Mouse (Mus musculus) limb, embryonic 12.5 days (tissue): ENCODE data around the gene Trim8. TPM values are rescaled to one million over a fixed set of nuclear protein-coding genes. Genes with fewer than 3 reads are reported as not detected.

ENCODE experiments used
- ATAC-seq: fragments of 200-750 bp; cut with Nextera tagmentation; 2 replicates; pipeline ENCODE4 v1.8.0; 2017; ENCODE audit warnings: low read depth, moderate TSS enrichment; ENCODE audit not compliant: insufficient number of reproducible peaks, insufficient read depth, low FRiP score, low TSS enrichment
- H3K27ac ChIP-seq: fragments of 300-500 bp; sonication (generic); 2 replicates; pipeline ENCODE4 v1.5.1; 2016; ENCODE audit warnings: mild to moderate bottlenecking, moderate library complexity
- H3K27me3 ChIP-seq: fragments of 300-500 bp; sonication (generic); 2 replicates; pipeline ENCODE4 v1.6.1; 2016; ENCODE audit warnings: mild to moderate bottlenecking, moderate library complexity
- H3K36me3 ChIP-seq: fragments of 300-500 bp; sonication (generic); 2 replicates; pipeline ENCODE4 v1.6.1; 2016; ENCODE audit warnings: mild to moderate bottlenecking, moderate library complexity
- H3K4me1 ChIP-seq: fragments of 300-500 bp; sonication (generic); replicated peaks from 2 replicates; pipeline ENCODE4 v1.6.1; 2016
- H3K4me2 ChIP-seq: fragments of 300-500 bp; sonication (generic); 2 replicates; pipeline ENCODE4 v1.6.1; 2016; ENCODE audit warnings: mild to moderate bottlenecking, moderate library complexity
- H3K4me3 ChIP-seq: fragments of 300-500 bp; sonication (generic); replicated peaks from 2 replicates; pipeline ENCODE4 v1.5.1; 2016; ENCODE audit warnings: mild to moderate bottlenecking
- H3K9ac ChIP-seq: fragments of 300-500 bp; sonication (generic); replicated peaks from 2 replicates; pipeline ENCODE4 v1.6.1; 2016; ENCODE audit warnings: mild to moderate bottlenecking, moderate library complexity
- H3K9me3 ChIP-seq: fragments of 300-500 bp; sonication (generic); 2 replicates; pipeline ENCODE4 v1.6.1; 2016; ENCODE audit warnings: mild to moderate bottlenecking, moderate library complexity
- WGBS: fragments of 180-500 bp; shearing (Covaris S2); methylation state at CpG from one replicate; pipeline ENCODE4 v1.1.7; 2016; 5-methylcytosine and 5-hydroxymethylcytosine counted together
- polyA plus RNA-seq: library from polyadenylated mRNA; unstranded; fragments of >200 nt; fragmentation: Nextera tagmentation; extraction: Ambion mirVana; gene quantifications from 2 replicates; pipeline ENCODE4 v1.2.1, GENCODE M21; 2016

Trim8 gene
- polyA plus RNA-seq, 1 experiment from 2014 or later = 17.3 TPM

DNA sequence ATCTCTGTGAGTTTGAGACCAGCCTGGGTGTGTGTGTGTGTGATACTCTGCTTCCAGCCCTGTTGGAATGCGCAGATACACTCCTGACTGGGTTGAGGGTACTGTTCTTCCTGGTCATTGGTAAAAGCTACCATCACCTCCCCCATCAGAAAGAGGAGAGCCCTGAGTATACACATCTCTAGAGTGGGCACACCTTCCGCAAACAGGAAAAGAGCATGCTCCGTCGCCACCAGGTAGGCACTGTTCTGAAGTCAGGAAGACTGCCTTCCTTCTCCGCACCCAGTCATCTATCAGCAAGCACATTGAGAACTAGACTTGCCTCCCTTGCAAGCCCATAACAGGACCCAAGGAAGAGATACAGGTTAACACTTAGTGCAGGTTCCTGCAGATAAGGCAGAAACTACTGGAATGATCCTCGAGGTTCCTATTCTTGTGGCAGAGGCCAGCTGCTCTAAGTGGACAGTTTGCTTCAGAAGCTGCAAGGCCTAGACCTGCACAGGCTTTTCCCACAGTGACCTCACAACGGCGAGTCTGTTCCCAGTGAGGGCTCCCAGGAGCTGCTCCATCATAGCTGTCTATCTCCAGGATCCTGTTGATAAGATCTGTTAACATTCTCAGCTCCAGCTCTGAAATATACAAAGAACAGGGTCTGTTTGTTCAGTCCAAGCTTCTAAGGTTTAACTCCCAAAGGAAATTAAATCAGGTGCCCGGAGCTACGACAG, 20.7 kb upstream of the Trim8 start:
- H3K9ac ChIP-seq = no peak overlapping the region
- H3K4me2 ChIP-seq = no peak overlapping the region
- no peak for ATAC-seq
- no peak overlapping the region for H3K27ac ChIP-seq
- H3K27me3 ChIP-seq = no peaks in the 10 kb centered on the region
- H3K4me1 ChIP-seq = peaks cover 32% of the 10 kb centered on the region
- WGBS = 79% methylated on average over 10 of the region's 10 CpGs
- H3K9me3 ChIP-seq = no peaks in the 10 kb centered on the region
- H3K4me3 ChIP-seq = no peak overlapping the region
- peaks cover 77% of the 10 kb centered on the region for H3K36me3 ChIP-seq

DNA sequence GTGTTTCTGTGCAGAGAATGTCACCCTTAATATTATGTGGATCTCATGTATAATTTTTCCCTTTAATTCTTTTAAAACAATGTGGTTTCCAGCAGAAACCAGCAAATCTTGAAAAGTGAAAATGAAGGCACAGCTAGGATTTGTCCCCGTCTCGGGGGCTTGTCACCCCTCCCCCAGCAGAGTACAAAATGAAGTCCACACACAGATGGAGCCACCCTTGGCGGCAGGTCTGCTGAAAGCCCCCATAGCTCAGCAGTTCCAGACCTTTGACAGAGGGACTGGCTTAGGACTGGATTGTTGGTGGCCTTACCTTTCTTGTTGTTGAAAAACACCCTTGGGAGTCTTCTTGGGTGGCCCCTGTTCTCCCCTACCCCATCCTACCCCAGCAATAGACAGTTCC, 20.1 kb upstream of the Trim8 start:
- no peak overlapping the region for H3K9ac ChIP-seq
- peak overlapping the region; percentile 23; the same call in 1 of the 2 replicates for H3K27ac ChIP-seq
- H3K9me3 ChIP-seq = no peaks in the 10 kb centered on the region
- no peak overlapping the region for H3K4me2 ChIP-seq
- no peak for ATAC-seq
- peaks cover 77% of the 10 kb centered on the region for H3K36me3 ChIP-seq
- 35% methylated on average over 3 of the region's 3 CpGs for WGBS
- no peak overlapping the region for H3K4me3 ChIP-seq
- no peaks in the 10 kb centered on the region for H3K27me3 ChIP-seq
- peaks cover 32% of the 10 kb centered on the region for H3K4me1 ChIP-seq

DNA sequence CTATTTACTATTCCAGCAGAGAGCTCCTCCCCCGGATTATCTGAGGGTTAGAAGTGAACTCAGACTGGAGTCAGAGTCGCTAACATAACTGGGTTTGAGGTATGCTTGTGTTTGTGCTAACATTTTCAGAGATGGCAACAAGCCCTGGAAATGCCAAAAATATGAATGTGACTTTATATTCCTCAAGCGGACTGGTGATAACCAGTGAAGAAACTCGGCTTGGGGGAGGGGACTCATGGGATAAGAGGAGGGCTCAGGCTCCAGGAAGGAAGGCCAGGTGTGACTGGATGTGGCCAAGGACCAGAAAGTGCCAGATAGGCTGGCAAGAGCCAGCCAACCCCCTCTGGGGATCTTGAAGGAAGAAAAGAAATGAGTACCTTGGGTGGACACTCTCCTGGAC, 19.7 kb upstream of the Trim8 start:
- H3K27me3 ChIP-seq = no peaks in the 10 kb centered on the region
- no peaks in the 10 kb centered on the region for H3K9me3 ChIP-seq
- no peak overlapping the region for H3K4me3 ChIP-seq
- 26% methylated on average over 4 of the region's 4 CpGs for WGBS
- H3K9ac ChIP-seq = no peak overlapping the region
- H3K36me3 ChIP-seq = peaks cover 79% of the 10 kb centered on the region
- ATAC-seq = no peak
- no peak overlapping the region for H3K4me2 ChIP-seq
- peaks cover 32% of the 10 kb centered on the region for H3K4me1 ChIP-seq
- H3K27ac ChIP-seq = no peak overlapping the region

DNA sequence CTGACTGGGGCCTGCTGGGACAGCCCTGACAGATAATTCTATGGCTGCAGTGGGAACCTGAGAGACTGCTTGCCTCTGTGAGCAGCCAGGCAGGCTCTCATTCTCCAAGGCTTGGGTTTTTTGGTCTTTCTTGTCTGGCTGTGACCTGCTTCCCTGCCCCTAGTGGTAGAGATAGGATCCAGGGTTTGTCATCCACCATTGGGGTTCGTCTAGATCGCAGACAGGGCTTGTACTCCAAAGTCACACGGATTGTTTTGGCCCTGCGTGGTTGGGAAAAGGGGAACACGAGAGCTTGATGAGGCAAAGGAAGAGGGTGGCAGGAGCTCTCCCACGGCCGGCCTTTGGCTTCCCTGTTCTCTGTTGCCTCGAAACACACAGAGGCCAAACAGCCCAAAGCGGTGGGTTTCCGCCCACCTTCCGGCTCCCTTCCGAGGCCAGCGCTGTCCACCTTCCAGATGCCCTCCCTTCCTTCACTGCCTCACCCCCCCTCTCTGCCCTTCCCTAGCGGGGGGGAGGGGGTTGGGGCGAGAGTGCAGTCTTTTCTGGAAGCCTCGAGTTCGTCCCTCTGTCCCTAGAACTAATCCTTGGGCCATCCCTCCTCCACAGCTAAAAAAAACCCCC, 18.5 kb upstream of the Trim8 start:
- Histone ChIP-seq H3K9me3 (no peaks in the 10 kb centered on the region), H3K27ac (no peak overlapping the region), H3K36me3 (peaks cover 77% of the 10 kb centered on the region), H3K4me1 (peaks cover 32% of the 10 kb centered on the region), H3K4me2 (no peak overlapping the region), H3K27me3 (no peaks in the 10 kb centered on the region), H3K9ac (no peak overlapping the region; the same call in 1 of the 2 replicates), H3K4me3 (no peak overlapping the region)
- ATAC-seq = no peak
- WGBS = 53% methylated on average over 17 of the region's 17 CpGs

DNA sequence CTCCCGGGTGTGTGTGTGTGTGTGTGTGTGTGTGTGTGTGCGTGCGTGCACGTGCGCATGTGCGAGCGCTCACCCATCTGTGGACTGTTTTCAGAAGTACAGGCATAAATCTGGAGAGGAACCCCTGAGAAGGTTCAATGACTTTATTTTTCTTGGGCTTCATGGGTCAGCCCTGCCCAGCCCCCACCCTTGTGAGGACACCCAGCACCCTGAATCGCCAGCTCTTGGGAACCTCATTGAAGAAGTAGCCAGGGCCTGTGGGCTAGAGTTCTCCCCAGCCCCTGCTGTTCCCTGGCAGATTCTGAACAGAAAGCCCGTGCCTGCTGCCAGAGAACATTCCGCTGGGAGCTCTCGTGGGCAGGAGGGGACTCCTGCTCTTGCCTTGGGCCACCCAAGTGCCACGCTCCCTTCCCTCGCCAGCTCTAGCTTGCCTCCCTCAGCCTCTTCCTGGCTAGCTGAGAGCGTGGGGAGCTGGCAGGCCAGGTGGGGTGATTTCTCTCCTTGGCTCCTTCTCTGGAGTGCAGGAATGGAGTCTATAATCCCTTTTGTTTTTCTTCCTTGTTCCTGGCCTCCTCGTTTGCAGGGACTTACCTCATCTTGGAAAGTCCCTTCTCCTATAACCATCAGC, 17.7 kb upstream of the Trim8 start:
- ATAC-seq = no peak
- no peaks in the 10 kb centered on the region for H3K27me3 ChIP-seq
- no peak overlapping the region for H3K9ac ChIP-seq
- WGBS = 88% methylated on average over 15 of the region's 15 CpGs
- H3K36me3 ChIP-seq = peaks cover 69% of the 10 kb centered on the region
- H3K9me3 ChIP-seq = no peaks in the 10 kb centered on the region
- H3K27ac ChIP-seq = no peak overlapping the region
- peaks cover 25% of the 10 kb centered on the region for H3K4me1 ChIP-seq
- H3K4me3 ChIP-seq = no peak overlapping the region
- H3K4me2 ChIP-seq = no peak overlapping the region

DNA sequence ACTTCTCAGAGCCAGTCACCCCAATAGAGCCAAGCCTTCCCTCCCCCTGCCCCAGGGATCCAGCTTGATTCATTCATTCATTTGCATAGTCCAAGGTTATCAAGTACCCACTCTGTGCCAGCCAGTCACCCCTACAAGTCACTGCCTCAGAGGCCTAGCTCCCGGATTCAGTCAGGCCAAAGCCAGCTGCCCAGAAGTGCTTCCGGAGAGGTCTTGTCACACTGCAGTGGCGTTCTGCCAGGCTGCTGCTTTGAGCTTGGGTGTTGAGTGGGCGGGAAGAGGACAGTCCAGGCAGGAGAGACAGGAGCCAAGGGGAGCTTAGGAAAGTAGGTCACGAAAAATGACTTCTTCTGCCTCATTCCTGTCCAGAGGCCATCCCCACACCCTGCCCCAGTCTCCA, 17.0 kb upstream of the Trim8 start:
- peaks cover 19% of the 10 kb centered on the region for H3K4me1 ChIP-seq
- no peaks in the 10 kb centered on the region for H3K9me3 ChIP-seq
- H3K27me3 ChIP-seq = no peaks in the 10 kb centered on the region
- no peak overlapping the region for H3K4me3 ChIP-seq
- WGBS = 80% methylated on average over 5 of the region's 5 CpGs
- ATAC-seq = no peak
- H3K9ac ChIP-seq = no peak overlapping the region
- no peak overlapping the region; the same call in 1 of the 2 replicates for H3K27ac ChIP-seq
- H3K4me2 ChIP-seq = no peak overlapping the region
- H3K36me3 ChIP-seq = peaks cover 67% of the 10 kb centered on the region

DNA sequence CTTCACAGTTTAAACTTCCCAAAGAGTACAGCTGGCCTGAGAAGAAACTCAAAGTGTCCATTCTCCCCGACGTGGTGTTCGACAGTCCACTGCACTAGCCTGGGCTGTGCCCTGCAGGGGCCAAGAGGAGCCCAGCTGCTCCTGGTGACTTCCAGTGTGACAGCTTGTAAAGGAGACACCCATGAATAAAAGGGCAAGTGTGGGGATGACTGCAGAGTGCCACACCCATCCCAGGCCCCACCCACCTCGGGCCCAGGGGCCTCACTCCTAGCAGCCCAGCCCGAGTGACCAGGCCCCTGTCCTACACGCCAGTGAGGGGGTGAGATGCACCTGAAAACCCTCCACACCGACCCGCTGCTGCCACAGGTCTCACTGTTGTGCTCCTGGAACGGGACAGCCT, 15.7 kb upstream of the Trim8 start:
- no peak overlapping the region for H3K4me3 ChIP-seq
- H3K27me3 ChIP-seq = no peaks in the 10 kb centered on the region
- 66% methylated on average over 9 of the region's 9 CpGs for WGBS
- H3K27ac ChIP-seq = no peak overlapping the region
- H3K9ac ChIP-seq = no peak overlapping the region
- H3K4me1 ChIP-seq = peaks cover 18% of the 10 kb centered on the region
- no peak overlapping the region for H3K4me2 ChIP-seq
- ATAC-seq = no peak
- no peaks in the 10 kb centered on the region for H3K9me3 ChIP-seq
- peaks cover 54% of the 10 kb centered on the region for H3K36me3 ChIP-seq

DNA sequence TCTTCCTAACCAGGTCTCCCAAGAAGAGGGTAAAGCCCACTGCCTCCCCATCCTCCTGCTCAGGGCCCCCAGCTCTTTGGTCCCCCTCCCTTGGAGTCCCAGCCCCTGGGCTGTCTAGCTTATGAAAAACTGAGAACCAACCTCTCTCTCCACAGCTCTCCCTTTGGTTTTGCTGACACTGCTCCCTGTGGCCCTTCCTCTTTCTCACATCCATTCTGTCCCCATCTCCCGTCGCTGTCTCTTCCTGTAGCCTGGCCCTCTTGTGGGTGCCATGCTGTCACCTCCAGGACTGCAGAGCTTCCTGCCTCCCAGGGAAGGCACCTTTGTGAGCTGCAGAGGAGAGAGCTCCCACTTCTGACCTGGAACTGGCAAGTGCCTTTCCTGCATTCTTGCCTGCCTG, 14.8 kb upstream of the Trim8 start:
- H3K36me3 ChIP-seq = peaks cover 52% of the 10 kb centered on the region
- H3K4me2 ChIP-seq = no peak overlapping the region
- no peaks in the 10 kb centered on the region for H3K27me3 ChIP-seq
- ATAC-seq = no peak
- H3K27ac ChIP-seq = peak overlapping the region; percentile 9; the same call in 1 of the 2 replicates
- H3K4me3 ChIP-seq = no peak overlapping the region
- H3K4me1 ChIP-seq = peaks cover 10% of the 10 kb centered on the region
- no peaks in the 10 kb centered on the region for H3K9me3 ChIP-seq
- WGBS = 44% methylated on average over 2 of the region's 2 CpGs
- no peak overlapping the region for H3K9ac ChIP-seq

DNA sequence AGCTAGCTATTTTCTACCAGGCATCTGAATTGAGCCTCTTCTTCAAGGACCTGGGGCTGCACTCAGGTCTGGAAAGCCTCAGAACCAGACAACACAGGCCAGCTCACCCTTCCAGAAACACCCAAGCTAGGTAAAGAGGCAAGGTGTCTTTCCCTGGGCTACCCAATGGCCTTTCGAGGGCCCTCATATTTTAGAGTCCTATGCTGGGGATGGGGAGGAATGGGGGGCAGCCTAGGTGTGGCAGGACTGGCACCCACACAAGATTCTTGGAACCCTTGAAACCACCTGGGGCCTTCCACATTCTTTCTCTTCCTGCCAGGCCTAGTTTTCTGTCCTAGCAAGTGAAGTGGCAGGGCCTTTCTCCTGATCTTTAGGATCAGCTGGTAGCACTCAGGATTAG, 12.1 kb upstream of the Trim8 start:
- ATAC-seq = no peak
- WGBS = 84% methylated on average over 1 of the region's 1 CpGs
- Histone ChIP-seq H3K27ac (no peak overlapping the region), H3K4me3 (no peak overlapping the region), H3K9me3 (no peaks in the 10 kb centered on the region), H3K4me2 (no peak overlapping the region), H3K27me3 (no peaks in the 10 kb centered on the region), H3K9ac (no peak overlapping the region), H3K36me3 (peaks cover 39% of the 10 kb centered on the region), H3K4me1 (peaks cover 5% of the 10 kb centered on the region)

DNA sequence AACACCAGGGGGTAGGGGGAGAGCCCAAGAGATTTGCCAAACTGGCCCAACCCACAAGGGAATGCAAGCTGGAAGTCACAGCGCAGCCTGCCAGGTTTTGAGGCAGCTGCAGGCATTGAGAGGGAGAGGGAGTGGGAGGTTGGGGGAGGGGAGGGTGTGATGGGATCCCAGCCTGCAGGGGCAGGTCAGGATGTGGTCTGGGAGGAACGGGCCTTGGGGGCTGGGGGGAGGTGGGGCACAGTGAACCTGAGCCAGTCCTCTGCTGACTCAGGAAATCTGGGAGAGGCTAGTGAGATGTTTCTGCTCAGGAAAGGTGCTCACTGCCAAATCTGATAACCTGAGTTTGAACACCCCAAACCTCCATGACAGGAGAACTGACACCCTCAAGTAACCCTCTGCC, 10.9 kb upstream of the Trim8 start:
- ATAC-seq = no peak
- no peak overlapping the region for H3K4me2 ChIP-seq
- H3K4me3 ChIP-seq = no peak overlapping the region
- 2% methylated on average over 2 of the region's 2 CpGs for WGBS
- H3K27me3 ChIP-seq = no peaks in the 10 kb centered on the region
- H3K9me3 ChIP-seq = no peaks in the 10 kb centered on the region
- peaks cover 5% of the 10 kb centered on the region for H3K4me1 ChIP-seq
- no peak overlapping the region for H3K9ac ChIP-seq
- no peak overlapping the region for H3K27ac ChIP-seq
- peaks cover 28% of the 10 kb centered on the region for H3K36me3 ChIP-seq

DNA sequence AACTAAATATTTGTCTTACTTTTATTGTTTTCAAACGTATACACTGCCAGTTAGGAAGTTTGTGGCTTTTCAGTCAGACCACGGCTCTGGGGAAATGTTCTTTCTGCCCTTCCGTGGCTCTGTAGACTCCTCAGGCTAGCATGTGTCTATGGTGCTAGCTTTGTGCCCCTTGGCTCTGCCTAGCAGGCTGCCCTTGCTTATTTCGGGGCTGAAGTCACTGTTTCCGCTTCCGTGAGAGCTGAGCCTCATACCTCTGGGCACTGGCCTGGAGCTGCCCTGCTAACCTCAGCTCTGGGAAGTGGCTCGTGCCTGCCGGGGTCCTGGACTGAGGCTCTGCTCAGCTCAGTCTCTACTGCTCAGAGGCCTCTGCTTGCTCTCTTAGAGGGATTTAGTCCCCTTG, 6.4 kb upstream of the Trim8 start:
- Histone ChIP-seq H3K9ac (no peak overlapping the region), H3K36me3 (no peaks in the 10 kb centered on the region), H3K4me2 (no peak overlapping the region), H3K4me1 (peaks cover 8% of the 10 kb centered on the region), H3K4me3 (no peak overlapping the region), H3K27me3 (no peaks in the 10 kb centered on the region), H3K9me3 (no peaks in the 10 kb centered on the region), H3K27ac (no peak overlapping the region)
- WGBS = 84% methylated on average over 8 of the region's 8 CpGs
- ATAC-seq = no peak
